Mouse (Mus musculus): ENCODE results near the gene Apobec4. TPM values are rescaled to one million over a fixed set of nuclear protein-coding genes. Genes with fewer than 3 reads are reported as not detected.
A peak's percentile ranks its signal among the peaks of the same experiment; 100 is the strongest.

The Apobec4 gene
- polyA plus RNA-seq, 2 experiments, result not detected

DNA sequence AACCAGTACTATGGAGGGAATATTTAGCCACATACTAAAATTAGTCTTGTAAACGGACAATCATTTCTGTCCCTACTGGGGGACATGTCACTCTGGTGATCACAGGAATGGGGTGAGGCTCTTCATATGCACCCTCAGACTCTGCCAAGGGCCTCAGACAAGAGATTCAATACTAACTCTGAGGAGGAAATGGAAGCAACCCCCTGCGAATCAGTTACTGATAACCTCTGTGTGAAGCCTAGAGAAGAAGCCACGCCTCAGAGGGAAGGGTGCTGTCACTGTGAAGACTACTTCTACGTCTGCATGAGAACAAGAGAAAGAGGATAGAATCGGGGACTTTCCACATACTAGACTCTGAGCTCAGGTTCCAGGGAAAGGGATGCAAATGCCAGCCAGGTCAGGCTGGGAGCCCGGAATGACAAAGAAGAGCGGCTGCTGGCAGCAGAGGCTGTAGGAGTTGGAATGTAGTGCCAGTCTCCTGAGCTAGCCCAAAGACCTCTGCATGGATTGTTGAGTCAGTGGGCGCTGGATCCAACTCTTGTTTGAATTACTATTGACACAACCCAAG lies 45.4 kb downstream of the Apobec4 start:
- Histone ChIP-seq H3K27ac (replicated peaks; ENCODE audit: low read depth, low read length) (no peak overlapping the region), H3K4me2 (replicated peaks; ENCODE audit: low read depth, low read length, severe bottlenecking) (no peak overlapping the region), H3K4me1 (ENCODE audit: control insufficient read depth, insufficient read depth, low read length) (0 out of 2 replicates have a peak, but pooled peaks cover 2% of the 10 kb centered on the region), H3K4me3 (replicated peaks; ENCODE audit: low read length) (no peak overlapping the region), H3K9me3 (ENCODE audit: control insufficient read depth, low read length) (no peaks in the 10 kb centered on the region), H3K36me3 (ENCODE audit: control insufficient read depth, insufficient read depth, low read length) (no peaks in the 10 kb centered on the region), H3K9ac (ENCODE audit: low read depth, low read length, severe bottlenecking) (no peak overlapping the region), H3K27me3 (ENCODE audit: control insufficient read depth, insufficient read depth, low read length) (no peaks in the 10 kb centered on the region)
- ATAC-seq (ENCODE audit: low FRiP score, low read depth) (no peak), DNase-seq (ENCODE audit: low spot score) (no peak)
- WGBS, result 77% methylated on average over 8 of the region's 8 CpGs
- TF ChIP-seq POLR2A (IDR thresholded peaks at IDR 0.05; ENCODE audit: borderline replicate concordance, extremely low read depth, insufficient read depth, insufficient read length), result no peak

DNA sequence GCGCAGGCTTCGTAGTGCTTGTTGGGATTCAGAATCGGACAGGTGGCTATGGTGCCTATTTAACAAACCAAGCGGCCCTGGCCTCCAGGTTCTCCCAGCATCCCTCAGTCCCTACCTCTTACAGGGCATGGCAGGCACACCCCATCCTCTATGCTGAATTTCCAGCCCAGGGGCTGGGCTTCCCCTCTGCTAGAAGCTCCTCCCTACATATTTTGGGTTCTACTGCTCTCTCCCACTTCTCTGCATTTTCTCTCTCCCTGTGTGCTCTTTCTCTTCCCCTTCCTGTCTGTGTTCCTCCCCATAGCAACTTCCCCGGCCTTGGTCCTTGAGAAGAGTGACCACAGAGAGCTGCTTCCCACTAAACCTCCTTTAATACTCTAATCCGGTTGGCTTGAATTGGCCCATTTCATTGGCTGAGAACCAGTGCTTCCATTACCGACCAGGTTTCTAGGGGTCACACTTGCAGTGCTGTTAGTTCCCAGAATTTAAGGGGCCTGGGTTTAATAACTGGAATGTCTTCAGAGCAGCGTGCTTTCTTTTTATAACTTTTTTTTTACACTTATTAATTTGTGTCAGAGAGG lies 46.4 kb downstream of the Apobec4 start:
- 81% methylated on average over 8 of the region's 8 CpGs for WGBS
- Histone ChIP-seq H3K27me3 (ENCODE audit: control insufficient read depth, insufficient read depth, low read length) (no peaks in the 10 kb centered on the region), H3K9me3 (ENCODE audit: control insufficient read depth, low read length) (no peaks in the 10 kb centered on the region), H3K4me1 (ENCODE audit: control insufficient read depth, insufficient read depth, low read length) (0 out of 2 replicates have a peak, but pooled peaks cover 2% of the 10 kb centered on the region), H3K4me3 (replicated peaks; ENCODE audit: low read length) (no peak overlapping the region), H3K27ac (replicated peaks; ENCODE audit: low read depth, low read length) (no peak overlapping the region), H3K4me2 (replicated peaks; ENCODE audit: low read depth, low read length, severe bottlenecking) (no peak overlapping the region), H3K9ac (ENCODE audit: low read depth, low read length, severe bottlenecking) (no peak overlapping the region), H3K36me3 (ENCODE audit: control insufficient read depth, insufficient read depth, low read length) (no peaks in the 10 kb centered on the region)
- DNase-seq (ENCODE audit: low spot score) (no peak), ATAC-seq (ENCODE audit: low FRiP score, low read depth) (no peak)
- no peak for TF ChIP-seq POLR2A (IDR thresholded peaks at IDR 0.05; ENCODE audit: borderline replicate concordance, extremely low read depth, insufficient read depth, insufficient read length)

DNA sequence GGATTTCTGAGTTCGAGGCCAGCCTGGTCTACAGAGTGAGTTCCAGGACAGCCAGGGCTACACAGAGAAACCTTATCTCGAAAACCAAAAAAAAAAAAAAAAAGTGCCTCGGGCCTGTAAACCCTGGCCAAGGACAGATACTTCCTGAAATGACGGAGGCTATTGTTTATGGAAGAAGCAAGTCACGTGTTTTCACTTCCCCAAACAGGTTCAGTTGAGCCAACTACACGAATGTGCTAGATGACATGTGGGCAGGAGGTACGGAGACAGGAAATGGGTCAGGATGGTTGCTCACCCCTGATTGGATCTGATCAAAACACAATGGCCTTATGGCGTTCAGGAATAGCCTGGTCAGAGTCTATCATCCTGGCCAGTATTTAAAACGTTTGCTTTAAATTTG lies 47.8 kb downstream of the Apobec4 start:
- Histone ChIP-seq H3K27me3 (ENCODE audit: control insufficient read depth, insufficient read depth, low read length) (no peaks in the 10 kb centered on the region), H3K36me3 (ENCODE audit: control insufficient read depth, insufficient read depth, low read length) (no peaks in the 10 kb centered on the region), H3K9ac (ENCODE audit: low read depth, low read length, severe bottlenecking) (no peak overlapping the region), H3K9me3 (ENCODE audit: control insufficient read depth, low read length) (no peaks in the 10 kb centered on the region), H3K4me2 (replicated peaks; ENCODE audit: low read depth, low read length, severe bottlenecking) (no peak overlapping the region), H3K4me3 (replicated peaks; ENCODE audit: low read length) (no peak overlapping the region), H3K4me1 (ENCODE audit: control insufficient read depth, insufficient read depth, low read length) (0 out of 2 replicates have a peak, but pooled peaks cover 2% of the 10 kb centered on the region), H3K27ac (replicated peaks; ENCODE audit: low read depth, low read length) (no peak overlapping the region)
- ATAC-seq (ENCODE audit: low FRiP score, low read depth) (no peak), DNase-seq (ENCODE audit: low spot score) (no peak)
- WGBS, result 70% methylated on average over 9 of the region's 9 CpGs
- no peak for TF ChIP-seq POLR2A (IDR thresholded peaks at IDR 0.05; ENCODE audit: borderline replicate concordance, extremely low read depth, insufficient read depth, insufficient read length)

DNA sequence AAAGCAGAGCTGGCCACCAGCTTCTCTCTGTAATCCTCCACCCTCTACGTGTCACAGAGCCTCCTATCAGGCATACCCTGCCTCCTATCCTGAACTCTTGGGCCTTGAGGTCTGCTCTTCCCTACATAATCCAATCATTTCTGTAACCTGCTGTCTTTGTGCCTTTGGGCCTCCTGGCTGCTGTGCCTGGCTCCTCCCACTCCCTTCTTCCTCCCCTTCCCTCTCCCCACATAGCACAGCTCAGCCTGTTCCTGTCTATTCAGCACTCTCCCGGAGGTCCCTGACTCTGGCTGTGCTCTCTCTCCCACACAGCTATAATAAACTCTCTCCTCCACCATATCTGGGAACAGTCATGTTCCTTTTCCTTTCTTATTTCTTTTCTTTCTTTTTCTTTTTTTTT lies 49.5 kb downstream of the Apobec4 start, which contains the start of gene Ncf2:
TSS of gene Ncf2 (plus strand) at position 298 of the 400 bp plus-strand sequence.
- Histone ChIP-seq H3K4me2 (replicated peaks; ENCODE audit: low read depth, low read length, severe bottlenecking) (no peak within 1 kb of the TSS), H3K4me3 (replicated peaks; ENCODE audit: low read length) (no peak within 1 kb of the TSS), H3K4me1 (ENCODE audit: control insufficient read depth, insufficient read depth, low read length) (0 out of 2 replicates have a peak, but pooled peaks cover 2% of the 10 kb centered on the region), H3K9ac (ENCODE audit: low read depth, low read length, severe bottlenecking) (no peak within 1 kb of the TSS), H3K27me3 (ENCODE audit: control insufficient read depth, insufficient read depth, low read length) (no peaks in the 10 kb centered on the region), H3K27ac (replicated peaks; ENCODE audit: low read depth, low read length) (no peak within 1 kb of the TSS), H3K36me3 (ENCODE audit: control insufficient read depth, insufficient read depth, low read length) (no peaks in the 10 kb centered on the region), H3K9me3 (ENCODE audit: control insufficient read depth, low read length) (no peaks in the 10 kb centered on the region)
- DNase-seq (ENCODE audit: low spot score), result peak; percentile 22
- 15% methylated on average over 2 of the region's 2 CpGs for WGBS
- ATAC-seq (ENCODE audit: low FRiP score, low read depth), result peak; percentile 81
- no peak for TF ChIP-seq POLR2A (IDR thresholded peaks at IDR 0.05; ENCODE audit: borderline replicate concordance, extremely low read depth, insufficient read depth, insufficient read length)

DNA sequence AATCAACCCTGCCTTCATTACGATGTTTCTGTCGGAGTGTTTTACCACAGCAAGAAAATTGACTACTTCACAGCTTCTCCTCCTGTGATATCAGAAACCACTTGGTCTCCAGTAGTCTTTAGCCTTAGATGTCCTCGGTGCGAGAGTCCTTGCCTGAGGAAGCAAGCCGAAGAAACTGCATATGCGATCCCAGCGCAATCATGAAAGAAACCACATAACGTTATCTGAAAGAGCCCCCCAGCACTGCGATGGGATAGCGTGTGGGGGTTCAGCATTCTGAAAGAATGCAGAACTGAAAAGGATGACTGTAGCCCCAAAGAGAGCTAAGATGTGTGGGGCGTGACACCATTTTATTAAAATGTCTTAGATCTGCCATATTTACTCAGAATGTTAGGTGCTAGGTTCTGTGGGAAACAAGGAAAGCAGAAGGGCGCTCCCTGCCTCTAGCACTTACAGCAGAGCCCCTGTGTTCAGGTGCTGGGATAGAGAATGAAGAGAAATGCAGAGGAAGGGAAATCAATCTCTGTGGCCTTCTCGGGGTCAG lies 50.4 kb downstream of the Apobec4 start:
- Histone ChIP-seq H3K9me3 (ENCODE audit: control insufficient read depth, low read length) (no peaks in the 10 kb centered on the region), H3K36me3 (ENCODE audit: control insufficient read depth, insufficient read depth, low read length) (no peaks in the 10 kb centered on the region), H3K4me1 (ENCODE audit: control insufficient read depth, insufficient read depth, low read length) (0 out of 2 replicates have a peak, but pooled peaks cover 2% of the 10 kb centered on the region), H3K4me3 (replicated peaks; ENCODE audit: low read length) (no peak overlapping the region), H3K4me2 (replicated peaks; ENCODE audit: low read depth, low read length, severe bottlenecking) (no peak overlapping the region), H3K9ac (ENCODE audit: low read depth, low read length, severe bottlenecking) (no peak overlapping the region), H3K27me3 (ENCODE audit: control insufficient read depth, insufficient read depth, low read length) (no peaks in the 10 kb centered on the region), H3K27ac (replicated peaks; ENCODE audit: low read depth, low read length) (no peak overlapping the region)
- whole genome bisulfite sequencing, result 81% methylated on average over 13 of the region's 13 CpGs
- ATAC-seq (ENCODE audit: low FRiP score, low read depth) (no peak), DNase-seq (ENCODE audit: low spot score) (no peak)
- no peak for TF ChIP-seq POLR2A (IDR thresholded peaks at IDR 0.05; ENCODE audit: borderline replicate concordance, extremely low read depth, insufficient read depth, insufficient read length)

Measured in limb, embryonic 14.5 days (tissue).